Mouse (Mus musculus): ENCODE measurements around the gene Gng8. TPM values are rescaled to one million over a fixed set of nuclear protein-coding genes. Genes with fewer than 3 reads are reported as not detected.

The Gng8 gene
- polyA plus RNA-seq (2015; fragmentation: Nextera tagmentation; extraction: Ambion mirVana) = 15.4 and 24.1 TPM in 2 replicates

GRCm38 (mm10) chr7:16891641-16892351 lies at the start of gene Gng8:
Gene Gng8 (plus strand): TSS chr7:16891786.
- Histone ChIP-seq H3K4me1 (replicated peaks) (peaks cover 40% of the 10 kb centered on the region), H3K9ac (peak within 1 kb of the TSS; percentile 38), H3K27me3 (peaks cover 54% of the 10 kb centered on the region), H3K4me2 (peak within 1 kb of the TSS; percentile 57), H3K27ac (replicated peaks) (peak within 1 kb of the TSS; percentile 66), H3K4me3 (peak within 1 kb of the TSS; percentile 27), H3K9me3 (no peaks in the 10 kb centered on the region), H3K36me3 (peaks cover 8% of the 10 kb centered on the region)
- WGBS = under 1% methylated on average over 30 of the region's 30 CpGs
- ATAC-seq (ENCODE audit: low read depth) = peak; percentile 68

- no peaks in the 10 kb centered on the region for H3K9me3 ChIP-seq
- H3K4me2 ChIP-seq = peak within 1 kb of the TSS; percentile 97
- no peaks in the 10 kb centered on the region for H3K27me3 ChIP-seq
- H3K27ac ChIP-seq (replicated peaks) = peak within 1 kb of the TSS; percentile 69
- 1% methylated on average over 25 of the region's 32 CpGs for WGBS
- peaks cover 34% of the 10 kb centered on the region for H3K4me1 ChIP-seq (replicated peaks)
- peak; percentile 79 for ATAC-seq (ENCODE audit: low read depth)
- H3K4me3 ChIP-seq = peak within 1 kb of the TSS; percentile 55
- peaks cover 43% of the 10 kb centered on the region for H3K36me3 ChIP-seq
- peak within 1 kb of the TSS; percentile 83 for H3K9ac ChIP-seq
These were observed 48.9 kb upstream of the Gng8 start, which contains the start of gene Prkd2 for GRCm38 (mm10) chr7:16842645-16843063. Gene Prkd2 (plus strand): TSS chr7:16842902.

- H3K27me3 ChIP-seq = no peaks in the 10 kb centered on the region
- peak overlapping the region; percentile 83 for H3K9ac ChIP-seq
- H3K4me2 ChIP-seq = peak overlapping the region; percentile 97
- no peaks in the 10 kb centered on the region for H3K9me3 ChIP-seq
- 0 out of 2 replicates have a peak, but pooled peaks have one; percentile 8 for ATAC-seq (ENCODE audit: low read depth)
- peak overlapping the region; percentile 69 for H3K27ac ChIP-seq (replicated peaks)
- H3K4me1 ChIP-seq (replicated peaks) = peaks cover 34% of the 10 kb centered on the region
- peaks cover 34% of the 10 kb centered on the region for H3K36me3 ChIP-seq
- peak overlapping the region; percentile 55 for H3K4me3 ChIP-seq
- 2% methylated on average over 33 of the region's 33 CpGs for WGBS
These were observed 48.0 kb upstream of the Gng8 start for GRCm38 (mm10) chr7:16843441-16844171.

- H3K4me3 ChIP-seq = peak overlapping the region; percentile 55; the same call in 1 of the 2 replicates
- no peaks in the 10 kb centered on the region for H3K27me3 ChIP-seq
- H3K4me2 ChIP-seq = peak overlapping the region; percentile 97
- H3K36me3 ChIP-seq = peaks cover 33% of the 10 kb centered on the region
- WGBS = 52% methylated on average over 3 of the region's 3 CpGs
- no peaks in the 10 kb centered on the region for H3K9me3 ChIP-seq
- no peak for ATAC-seq (ENCODE audit: low read depth)
- H3K9ac ChIP-seq = peak overlapping the region; percentile 22
- peaks cover 34% of the 10 kb centered on the region for H3K4me1 ChIP-seq (replicated peaks)
- H3K27ac ChIP-seq (replicated peaks) = peak overlapping the region; percentile 52; the same call in 1 of the 2 replicates
These were observed 46.9 kb upstream of the Gng8 start for GRCm38 (mm10) chr7:16844696-16845071.

GRCm38 (mm10) chr7:16845072-16845819 lies 46.3 kb upstream of the Gng8 start:
- H3K9ac ChIP-seq = peak overlapping the region; percentile 22
- 35% methylated on average over 14 of the region's 14 CpGs for WGBS
- ATAC-seq (ENCODE audit: low read depth) = no peak
- peak overlapping the region; percentile 52; the same call in 1 of the 2 replicates for H3K27ac ChIP-seq (replicated peaks)
- H3K9me3 ChIP-seq = no peaks in the 10 kb centered on the region
- peak overlapping the region; percentile 97 for H3K4me2 ChIP-seq
- H3K4me3 ChIP-seq = peak overlapping the region; percentile 55
- peaks cover 34% of the 10 kb centered on the region for H3K4me1 ChIP-seq (replicated peaks)
- H3K27me3 ChIP-seq = no peaks in the 10 kb centered on the region
- peaks cover 33% of the 10 kb centered on the region for H3K36me3 ChIP-seq

GRCm38 (mm10) chr7:16845820-16846167 lies 45.8 kb upstream of the Gng8 start:
- Histone ChIP-seq H3K4me2 (peak overlapping the region; percentile 97), H3K27ac (replicated peaks) (no peak overlapping the region), H3K4me1 (replicated peaks) (peaks cover 34% of the 10 kb centered on the region), H3K9ac (peak overlapping the region; percentile 22; the same call in 1 of the 2 replicates), H3K36me3 (peaks cover 33% of the 10 kb centered on the region), H3K4me3 (peak overlapping the region; percentile 55; the same call in 1 of the 2 replicates), H3K9me3 (no peaks in the 10 kb centered on the region), H3K27me3 (no peaks in the 10 kb centered on the region)
- WGBS = 31% methylated on average over 10 of the region's 10 CpGs
- no peak for ATAC-seq (ENCODE audit: low read depth)

- Histone ChIP-seq H3K36me3 (peaks cover 29% of the 10 kb centered on the region), H3K27me3 (no peaks in the 10 kb centered on the region), H3K4me2 (no peak overlapping the region), H3K9me3 (no peaks in the 10 kb centered on the region), H3K9ac (no peak overlapping the region), H3K27ac (replicated peaks) (no peak overlapping the region), H3K4me1 (replicated peaks) (peaks cover 34% of the 10 kb centered on the region), H3K4me3 (no peak overlapping the region)
- 95% methylated on average over 5 of the region's 5 CpGs for WGBS
- no peak for ATAC-seq (ENCODE audit: low read depth)
These were observed 44.8 kb upstream of the Gng8 start for GRCm38 (mm10) chr7:16846775-16847174.

- H3K4me3 ChIP-seq = no peak overlapping the region
- no peak overlapping the region for H3K4me2 ChIP-seq
- H3K27ac ChIP-seq (replicated peaks) = no peak overlapping the region
- WGBS = 84% methylated on average over 19 of the region's 19 CpGs
- ATAC-seq (ENCODE audit: low read depth) = no peak
- H3K27me3 ChIP-seq = no peaks in the 10 kb centered on the region
- H3K9me3 ChIP-seq = no peaks in the 10 kb centered on the region
- peaks cover 29% of the 10 kb centered on the region for H3K4me1 ChIP-seq (replicated peaks)
- H3K36me3 ChIP-seq = peaks cover 31% of the 10 kb centered on the region
- no peak overlapping the region for H3K9ac ChIP-seq
These were observed 44.1 kb upstream of the Gng8 start for GRCm38 (mm10) chr7:16847507-16847906.

GRCm38 (mm10) chr7:16848579-16848978 lies 43.0 kb upstream of the Gng8 start:
- no peak overlapping the region for H3K4me3 ChIP-seq
- H3K9ac ChIP-seq = no peak overlapping the region
- H3K4me2 ChIP-seq = no peak overlapping the region
- H3K9me3 ChIP-seq = no peaks in the 10 kb centered on the region
- H3K27me3 ChIP-seq = no peaks in the 10 kb centered on the region
- WGBS = 30% methylated on average over 17 of the region's 17 CpGs
- no peak for ATAC-seq (ENCODE audit: low read depth)
- peaks cover 40% of the 10 kb centered on the region for H3K36me3 ChIP-seq
- peaks cover 23% of the 10 kb centered on the region for H3K4me1 ChIP-seq (replicated peaks)
- no peak overlapping the region for H3K27ac ChIP-seq (replicated peaks)

- 90% methylated on average over 4 of the region's 4 CpGs for WGBS
- no peak overlapping the region for H3K4me2 ChIP-seq
- no peak overlapping the region for H3K9ac ChIP-seq
- no peak overlapping the region for H3K27ac ChIP-seq (replicated peaks)
- no peaks in the 10 kb centered on the region for H3K4me1 ChIP-seq (replicated peaks)
- ATAC-seq (ENCODE audit: low read depth) = no peak
- H3K9me3 ChIP-seq = no peaks in the 10 kb centered on the region
- H3K27me3 ChIP-seq = no peaks in the 10 kb centered on the region
- H3K4me3 ChIP-seq = no peak overlapping the region
- H3K36me3 ChIP-seq = peaks cover 71% of the 10 kb centered on the region
These were observed 40.0 kb upstream of the Gng8 start for GRCm38 (mm10) chr7:16851636-16852035.

GRCm38 (mm10) chr7:16853302-16853831 lies 38.2 kb upstream of the Gng8 start:
- Histone ChIP-seq H3K36me3 (peaks cover 87% of the 10 kb centered on the region), H3K27ac (replicated peaks) (no peak overlapping the region), H3K9me3 (no peaks in the 10 kb centered on the region), H3K4me3 (no peak overlapping the region), H3K27me3 (no peaks in the 10 kb centered on the region), H3K4me2 (no peak overlapping the region), H3K9ac (no peak overlapping the region), H3K4me1 (replicated peaks) (no peaks in the 10 kb centered on the region)
- 86% methylated on average over 14 of the region's 14 CpGs for WGBS
- ATAC-seq (ENCODE audit: low read depth) = no peak

Data from neural tube, embryonic 13.5 days (tissue).